Mouse (Mus musculus) G1E (cell line): Measurements from ENCODE around the gene Tpd52l1.

Experiments used
- CTCF ChIP-seq: IDR thresholded peaks from 2 replicates; pipeline ENCODE4 v1.5.1; 2012; ENCODE audit warnings: low read depth, low read length, inconsistent platforms, mixed read lengths
- GATA1 ChIP-seq: IDR thresholded peaks from 2 replicates; pipeline ENCODE4 v1.6.1; 2012; ENCODE audit warnings: borderline replicate concordance, low read length, inconsistent platforms, mixed read lengths
- GATA2 ChIP-seq: IDR thresholded peaks from 2 replicates; pipeline ENCODE4 v1.6.1; 2012; ENCODE audit warnings: low read depth, low read length, inconsistent platforms, borderline replicate concordance
- POLR2AphosphoS5 ChIP-seq: IDR thresholded peaks from 2 replicates; pipeline ENCODE4 v1.6.1; 2012; ENCODE audit warnings: low read depth, low read length, inconsistent platforms; ENCODE audit not compliant: insufficient replicate concordance
- TAL1 ChIP-seq: conservative IDR thresholded peaks from 2 replicates; pipeline ENCODE4 v1.6.1; 2012; ENCODE audit warnings: low read depth, low read length, inconsistent platforms, mixed read lengths

DNA sequence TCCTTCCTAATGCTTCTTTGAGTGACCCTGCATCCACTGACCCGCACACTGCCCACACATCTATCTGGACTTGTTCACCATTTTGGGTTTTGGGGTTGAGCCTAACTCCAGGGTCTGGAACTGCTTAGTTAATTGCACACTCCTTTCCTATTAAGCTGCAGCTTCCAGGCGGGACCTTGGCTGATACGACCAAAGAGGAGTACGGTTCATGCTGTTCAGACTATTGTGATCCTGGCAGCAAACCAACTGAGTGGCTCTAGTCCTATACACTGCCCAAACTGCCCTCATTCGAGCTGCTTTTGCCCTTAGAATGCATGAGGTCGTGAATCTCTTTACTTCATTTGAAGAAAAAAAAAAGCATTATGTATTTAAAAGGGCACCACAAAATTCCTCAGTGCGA, 1.6 kb downstream of the Tpd52l1 start:
- TF ChIP-seq CTCF (no peak), GATA1 (no peak), TAL1 (no peak), POLR2AphosphoS5 (no peak), GATA2 (no peak)
